Mouse (Mus musculus): ENCODE results near the gene Ier2. TPM values are rescaled to one million over a fixed set of nuclear protein-coding genes. Genes with fewer than 3 reads are reported as not detected.
A peak's percentile ranks its signal among the peaks of the same experiment; 100 is the strongest.

Gene Ier2
- polyA plus RNA-seq (2015; fragmentation: Nextera tagmentation; extraction: Ambion mirVana) = 22.5 and 25.5 TPM in 2 replicates

DNA sequence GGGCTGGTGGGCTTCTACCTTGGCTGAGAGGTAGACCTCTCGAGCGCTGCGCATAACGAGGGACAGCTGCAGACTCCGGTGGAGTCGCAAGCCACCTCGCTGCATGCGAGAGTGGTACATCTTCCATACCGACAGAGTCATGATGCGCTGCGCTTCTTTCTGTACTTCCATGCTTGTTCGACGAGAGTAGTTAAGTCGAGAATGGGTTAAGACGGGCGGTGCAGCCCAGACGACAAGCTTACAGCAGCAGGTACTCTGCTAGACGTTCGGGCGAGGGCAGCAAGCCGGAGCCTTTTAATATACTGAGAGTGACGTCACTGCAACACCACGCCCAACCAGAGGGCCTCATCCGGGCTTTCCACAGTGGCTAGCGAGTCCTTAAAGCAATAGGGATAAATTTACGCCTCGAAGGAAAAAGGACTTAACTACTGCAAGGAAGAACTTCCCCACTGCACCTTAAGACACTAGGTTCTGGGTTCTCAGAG, at the start of gene Ier2:
Gene Ier2 (minus strand): TSS at position 272 of the 485 bp plus-strand sequence.
- H3K27ac ChIP-seq (ENCODE audit: low read length) = peak within 1 kb of the TSS; percentile 90
- under 1% methylated on average over 27 of the region's 27 CpGs for WGBS
- peak; percentile 81 for ATAC-seq
- H3K4me3 ChIP-seq (replicated peaks; ENCODE audit: low read length) = peak within 1 kb of the TSS; percentile 69
- H3K9me3 ChIP-seq (ENCODE audit: control insufficient read depth, low read length) = no peaks in the 10 kb centered on the region
- peaks cover 52% of the 10 kb centered on the region for H3K4me1 ChIP-seq (replicated peaks; ENCODE audit: control insufficient read depth, insufficient read depth, low read length)
- no peaks in the 10 kb centered on the region for H3K36me3 ChIP-seq (ENCODE audit: control insufficient read depth, insufficient read depth)
- H3K9ac ChIP-seq (replicated peaks; ENCODE audit: low read depth, low read length) = peak within 1 kb of the TSS; percentile 72
- no peaks in the 10 kb centered on the region for H3K27me3 ChIP-seq (replicated peaks; ENCODE audit: control insufficient read depth, insufficient read depth, low read length)
- H3K4me2 ChIP-seq (ENCODE audit: low read length) = peak within 1 kb of the TSS; percentile 94

DNA sequence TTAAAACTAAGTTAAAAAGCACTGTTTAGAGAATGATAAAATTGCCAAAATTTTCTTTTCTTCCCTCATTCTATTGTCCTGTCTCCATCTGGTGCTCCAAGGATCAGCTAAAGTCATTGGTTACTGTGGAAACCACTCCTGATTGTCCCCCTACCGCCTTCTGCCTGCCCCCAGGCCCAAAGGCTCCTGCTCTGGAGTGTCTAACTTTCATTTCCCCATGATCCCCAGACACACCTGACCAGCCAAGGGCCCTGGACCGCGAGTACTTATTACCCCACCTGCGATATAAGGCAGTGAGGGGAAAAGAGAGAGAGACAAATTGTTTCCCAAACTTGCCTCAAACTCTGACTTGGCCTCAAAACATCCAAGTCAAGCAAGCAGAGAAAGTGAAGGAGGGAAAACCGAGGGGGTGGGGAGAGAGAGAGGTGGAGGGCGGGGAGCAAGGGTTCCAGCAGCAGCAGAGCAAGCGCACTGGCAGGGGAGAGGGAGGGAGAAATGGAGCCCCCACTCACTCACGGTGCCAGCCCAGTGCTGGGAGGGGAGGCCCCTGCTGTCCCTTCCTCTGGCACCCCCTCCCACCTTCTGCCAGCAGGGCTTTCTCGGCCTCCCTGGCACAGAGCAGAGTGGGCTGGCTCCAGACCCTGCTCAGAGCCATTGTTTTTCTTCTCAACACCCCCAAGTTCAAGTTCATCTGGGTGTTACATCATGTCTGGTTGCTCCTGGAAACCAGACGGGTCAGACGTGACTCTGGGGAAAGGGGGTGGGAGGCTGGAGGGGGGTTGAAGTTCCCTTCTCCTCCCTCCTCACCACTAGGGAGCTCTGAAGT, 49.5 kb upstream of the Ier2 start:
- WGBS = 7% methylated on average over 10 of the region's 11 CpGs
- Histone ChIP-seq H3K36me3 (ENCODE audit: control insufficient read depth, insufficient read depth) (peaks cover 3% of the 10 kb centered on the region; the same call in 1 of the 2 replicates), H3K4me3 (replicated peaks; ENCODE audit: low read length) (no peak overlapping the region), H3K4me2 (ENCODE audit: low read length) (no peak overlapping the region), H3K9ac (replicated peaks; ENCODE audit: low read depth, low read length) (peak overlapping the region; percentile 42), H3K9me3 (ENCODE audit: control insufficient read depth, low read length) (no peaks in the 10 kb centered on the region), H3K27ac (ENCODE audit: low read length) (peak overlapping the region; percentile 78), H3K27me3 (replicated peaks; ENCODE audit: control insufficient read depth, insufficient read depth, low read length) (peaks cover 3% of the 10 kb centered on the region; the same call in 1 of the 2 replicates), H3K4me1 (replicated peaks; ENCODE audit: control insufficient read depth, insufficient read depth, low read length) (peaks cover 84% of the 10 kb centered on the region)
- ATAC-seq = peak; percentile 81

DNA sequence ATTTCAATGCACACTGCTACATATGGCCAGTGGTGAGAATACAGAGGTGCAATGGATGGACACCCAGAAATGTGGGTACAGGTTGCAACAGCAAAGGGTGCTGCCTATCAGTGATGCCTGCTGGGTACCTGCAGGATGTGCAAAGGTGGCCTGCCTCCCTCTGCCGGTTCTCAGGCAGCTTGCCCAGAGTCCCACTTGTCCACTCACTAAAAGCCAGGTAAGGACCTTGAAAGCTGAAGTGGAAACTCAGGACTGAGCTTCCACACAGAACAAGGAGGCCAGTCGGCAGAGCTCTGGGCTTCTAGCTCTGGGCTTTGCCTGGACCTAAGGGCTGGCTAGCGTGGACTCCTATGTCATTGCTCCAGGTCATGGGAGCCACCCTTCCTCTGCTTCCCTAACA, 48.7 kb upstream of the Ier2 start:
- Histone ChIP-seq H3K9me3 (ENCODE audit: control insufficient read depth, low read length) (no peaks in the 10 kb centered on the region), H3K36me3 (ENCODE audit: control insufficient read depth, insufficient read depth) (peaks cover 3% of the 10 kb centered on the region; the same call in 1 of the 2 replicates), H3K4me2 (ENCODE audit: low read length) (no peak overlapping the region), H3K4me1 (replicated peaks; ENCODE audit: control insufficient read depth, insufficient read depth, low read length) (peaks cover 83% of the 10 kb centered on the region), H3K27me3 (replicated peaks; ENCODE audit: control insufficient read depth, insufficient read depth, low read length) (peaks cover 3% of the 10 kb centered on the region; the same call in 1 of the 2 replicates), H3K27ac (ENCODE audit: low read length) (peak overlapping the region; percentile 78), H3K9ac (replicated peaks; ENCODE audit: low read depth, low read length) (peak overlapping the region; percentile 42), H3K4me3 (replicated peaks; ENCODE audit: low read length) (no peak overlapping the region)
- 30% methylated on average over 3 of the region's 3 CpGs for WGBS
- no peak for ATAC-seq

DNA sequence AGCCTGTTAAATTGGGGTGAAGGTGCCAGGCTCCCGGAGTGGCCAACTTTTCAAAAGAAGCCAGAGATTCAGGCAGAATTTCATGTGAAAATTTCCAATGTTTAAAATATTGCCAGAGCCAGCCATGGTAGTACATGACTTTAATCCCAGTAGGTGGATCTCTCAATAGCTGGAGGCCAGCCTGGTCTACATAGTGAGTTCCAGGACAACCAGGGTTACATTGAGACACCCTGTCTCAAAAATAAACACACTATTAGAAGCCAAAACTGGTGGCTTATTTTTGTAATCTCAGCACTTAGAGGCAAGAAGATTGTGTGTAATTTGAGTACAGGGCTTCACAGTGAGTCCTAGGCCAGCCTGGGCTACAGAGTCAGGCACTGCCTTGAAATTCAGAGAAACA, 47.3 kb upstream of the Ier2 start:
- H3K9ac ChIP-seq (replicated peaks; ENCODE audit: low read depth, low read length) = peak overlapping the region; percentile 42; the same call in 1 of the 2 replicates
- H3K4me2 ChIP-seq (ENCODE audit: low read length) = no peak overlapping the region
- no peak for ATAC-seq
- peak overlapping the region; percentile 87 for H3K27ac ChIP-seq (ENCODE audit: low read length)
- no peaks in the 10 kb centered on the region for H3K9me3 ChIP-seq (ENCODE audit: control insufficient read depth, low read length)
- WGBS = 81% methylated on average over 1 of the region's 1 CpGs
- H3K4me3 ChIP-seq (replicated peaks; ENCODE audit: low read length) = no peak overlapping the region
- H3K36me3 ChIP-seq (ENCODE audit: control insufficient read depth, insufficient read depth) = peaks cover 3% of the 10 kb centered on the region; the same call in 1 of the 2 replicates
- H3K4me1 ChIP-seq (replicated peaks; ENCODE audit: control insufficient read depth, insufficient read depth, low read length) = peaks cover 82% of the 10 kb centered on the region
- peaks cover 5% of the 10 kb centered on the region; the same call in 1 of the 2 replicates for H3K27me3 ChIP-seq (replicated peaks; ENCODE audit: control insufficient read depth, insufficient read depth, low read length)

DNA sequence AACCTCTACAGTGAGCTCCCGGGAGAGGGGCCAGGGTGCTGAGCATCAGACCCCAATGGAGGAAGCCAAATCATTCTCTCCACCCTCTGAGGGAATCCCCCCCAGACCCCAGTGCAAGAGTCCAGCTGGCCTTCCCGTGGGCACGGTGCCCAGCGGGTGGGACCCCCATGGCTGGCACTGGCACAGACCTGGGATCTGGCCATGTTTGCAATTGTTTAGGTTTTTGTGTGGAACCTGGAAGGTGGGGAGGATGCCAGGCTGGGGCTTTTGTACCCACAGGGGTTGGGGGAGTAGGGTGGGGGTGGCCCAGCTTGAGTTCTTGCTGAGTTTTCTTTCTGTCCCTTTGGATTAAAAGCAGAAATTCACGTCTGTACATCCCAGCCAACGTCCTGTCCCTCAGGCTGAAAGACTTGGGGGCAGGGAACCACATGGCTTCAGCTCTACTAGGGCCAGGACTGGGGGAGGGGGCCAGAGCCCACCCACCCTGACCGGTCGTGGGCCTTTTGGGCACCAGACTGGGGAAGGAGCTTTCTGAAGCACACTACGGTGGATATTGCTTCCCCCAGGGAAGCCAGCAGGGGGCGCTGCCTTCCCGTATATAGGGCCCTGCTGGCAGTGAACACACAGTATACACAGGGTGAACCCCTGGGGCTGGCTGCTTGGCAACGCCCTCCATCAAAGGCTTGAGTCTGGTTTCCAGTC, 46.3 kb upstream of the Ier2 start:
- Histone ChIP-seq H3K9ac (replicated peaks; ENCODE audit: low read depth, low read length) (peak overlapping the region; percentile 72; the same call in 1 of the 2 replicates), H3K36me3 (ENCODE audit: control insufficient read depth, insufficient read depth) (peaks cover 3% of the 10 kb centered on the region; the same call in 1 of the 2 replicates), H3K9me3 (ENCODE audit: control insufficient read depth, low read length) (no peaks in the 10 kb centered on the region), H3K4me3 (replicated peaks; ENCODE audit: low read length) (no peak overlapping the region), H3K4me2 (ENCODE audit: low read length) (no peak overlapping the region; the same call in 1 of the 2 replicates), H3K4me1 (replicated peaks; ENCODE audit: control insufficient read depth, insufficient read depth, low read length) (peaks cover 80% of the 10 kb centered on the region), H3K27ac (ENCODE audit: low read length) (peak overlapping the region; percentile 87), H3K27me3 (replicated peaks; ENCODE audit: control insufficient read depth, insufficient read depth, low read length) (peaks cover 7% of the 10 kb centered on the region)
- peak; percentile 77 for ATAC-seq
- WGBS = 4% methylated on average over 12 of the region's 12 CpGs

DNA sequence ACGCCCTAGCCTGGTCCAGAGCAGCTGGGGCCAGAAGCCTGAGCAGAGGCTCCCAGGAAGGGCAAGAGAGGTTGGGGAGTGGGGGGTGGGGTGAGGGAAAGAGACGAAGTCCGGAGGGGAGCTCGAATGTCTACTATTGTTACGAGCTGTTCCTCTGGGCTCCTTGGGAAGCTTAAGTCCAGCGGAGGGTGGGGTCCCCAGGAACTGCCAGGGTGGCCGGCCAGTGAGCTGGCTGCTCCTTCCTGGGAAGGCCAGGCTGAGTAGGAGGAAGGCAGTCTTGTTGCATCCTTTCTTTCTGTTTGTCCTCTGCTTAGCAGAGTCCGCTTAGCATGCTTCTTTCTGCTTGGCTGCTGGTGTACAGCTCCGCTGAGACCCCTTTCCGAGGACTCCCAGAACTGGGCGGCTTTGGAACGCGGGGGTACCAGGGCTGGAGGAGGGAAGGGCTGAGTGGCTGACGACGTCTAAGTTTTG, 45.5 kb upstream of the Ier2 start:
- Histone ChIP-seq H3K4me2 (ENCODE audit: low read length) (peak overlapping the region; percentile 51), H3K9me3 (ENCODE audit: control insufficient read depth, low read length) (no peaks in the 10 kb centered on the region), H3K9ac (replicated peaks; ENCODE audit: low read depth, low read length) (peak overlapping the region; percentile 72), H3K4me3 (replicated peaks; ENCODE audit: low read length) (peak overlapping the region; percentile 13; the same call in 1 of the 2 replicates), H3K27me3 (replicated peaks; ENCODE audit: control insufficient read depth, insufficient read depth, low read length) (peaks cover 13% of the 10 kb centered on the region), H3K27ac (ENCODE audit: low read length) (peak overlapping the region; percentile 87), H3K4me1 (replicated peaks; ENCODE audit: control insufficient read depth, insufficient read depth, low read length) (peaks cover 78% of the 10 kb centered on the region), H3K36me3 (ENCODE audit: control insufficient read depth, insufficient read depth) (no peaks in the 10 kb centered on the region)
- 5% methylated on average over 15 of the region's 15 CpGs for WGBS
- ATAC-seq = no peak

DNA sequence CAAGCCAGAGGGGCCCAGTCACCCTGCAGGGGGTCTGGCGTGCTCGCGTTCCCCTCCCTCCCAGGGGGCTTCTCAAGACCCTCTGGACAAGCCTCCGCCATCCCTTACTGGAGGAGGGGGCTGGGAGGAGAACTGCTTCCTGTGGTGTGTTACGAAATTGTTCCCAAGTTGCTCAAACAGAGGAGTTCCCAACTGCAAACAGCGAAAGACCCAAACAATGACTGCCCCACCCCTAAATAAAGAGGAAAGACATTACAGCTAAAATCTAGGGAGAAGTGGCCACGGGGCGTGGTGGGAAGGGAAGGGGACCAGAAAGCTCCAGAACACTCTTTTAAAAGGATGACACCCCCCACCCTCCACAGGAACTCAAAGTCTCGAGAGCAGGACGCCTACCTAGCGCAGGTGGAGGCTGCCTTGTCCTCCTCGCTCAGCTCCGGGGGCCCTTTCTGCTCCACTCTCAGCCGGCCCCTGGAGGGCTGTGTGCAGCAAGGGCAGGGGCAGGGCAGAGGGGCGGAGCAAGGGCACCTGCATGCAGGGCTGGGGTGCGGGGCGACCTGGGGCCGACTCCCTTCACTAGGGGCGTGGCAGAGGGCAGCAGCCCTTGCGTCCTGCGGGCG, 44.7 kb upstream of the Ier2 start:
- H3K4me2 ChIP-seq (ENCODE audit: low read length) = peak overlapping the region; percentile 51
- H3K9me3 ChIP-seq (ENCODE audit: control insufficient read depth, low read length) = no peaks in the 10 kb centered on the region
- 17% methylated on average over 22 of the region's 22 CpGs for WGBS
- peaks cover 76% of the 10 kb centered on the region for H3K4me1 ChIP-seq (replicated peaks; ENCODE audit: control insufficient read depth, insufficient read depth, low read length)
- peak overlapping the region; percentile 32 for H3K4me3 ChIP-seq (replicated peaks; ENCODE audit: low read length)
- no peak for ATAC-seq
- peaks cover 20% of the 10 kb centered on the region for H3K27me3 ChIP-seq (replicated peaks; ENCODE audit: control insufficient read depth, insufficient read depth, low read length)
- peak overlapping the region; percentile 87 for H3K27ac ChIP-seq (ENCODE audit: low read length)
- H3K9ac ChIP-seq (replicated peaks; ENCODE audit: low read depth, low read length) = peak overlapping the region; percentile 72
- no peaks in the 10 kb centered on the region for H3K36me3 ChIP-seq (ENCODE audit: control insufficient read depth, insufficient read depth)

DNA sequence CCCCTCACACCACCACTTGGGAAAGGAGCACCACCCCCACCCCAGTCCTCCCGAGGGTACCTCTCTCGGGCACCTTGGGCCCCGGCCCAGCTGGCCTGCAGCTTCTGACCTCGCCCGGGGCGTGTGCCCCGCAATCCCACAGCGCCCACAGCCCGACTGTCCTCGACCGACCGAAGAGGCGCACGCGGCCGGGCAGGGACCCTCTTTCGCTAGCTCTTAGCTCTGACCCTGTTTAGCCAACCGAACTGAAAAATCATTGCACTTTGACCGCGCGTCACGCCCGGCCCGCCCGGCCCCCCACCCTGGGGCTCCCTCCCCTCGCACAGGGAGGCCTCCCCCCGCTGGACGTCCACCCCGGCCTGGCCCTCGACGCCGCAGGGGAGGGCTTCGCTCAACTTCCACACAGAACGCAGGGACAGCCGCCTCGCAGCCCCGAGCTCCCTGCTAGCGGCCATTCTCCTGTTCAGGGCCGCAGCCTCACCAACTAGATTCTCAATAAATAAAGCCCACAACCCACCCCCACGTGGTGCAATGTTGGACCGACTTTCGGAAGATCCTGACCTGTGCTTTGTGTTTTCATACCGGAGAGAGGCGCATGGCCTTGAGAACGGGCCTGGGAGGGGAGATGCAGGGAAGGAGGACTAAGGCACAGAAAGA, 44.1 kb upstream of the Ier2 start:
- Histone ChIP-seq H3K27me3 (replicated peaks; ENCODE audit: control insufficient read depth, insufficient read depth, low read length) (peaks cover 26% of the 10 kb centered on the region), H3K4me1 (replicated peaks; ENCODE audit: control insufficient read depth, insufficient read depth, low read length) (peaks cover 70% of the 10 kb centered on the region)
- WGBS = 6% methylated on average over 42 of the region's 45 CpGs

More for the DNA sequence above, 44.1 kb upstream of the Ier2 start:
- H3K36me3 ChIP-seq (ENCODE audit: control insufficient read depth, insufficient read depth) = no peaks in the 10 kb centered on the region
- ATAC-seq = no peak
- H3K9me3 ChIP-seq (ENCODE audit: control insufficient read depth, low read length) = no peaks in the 10 kb centered on the region
- H3K4me2 ChIP-seq (ENCODE audit: low read length) = peak overlapping the region; percentile 51
- H3K4me3 ChIP-seq (replicated peaks; ENCODE audit: low read length) = peak overlapping the region; percentile 32
- peak overlapping the region; percentile 87 for H3K27ac ChIP-seq (ENCODE audit: low read length)
- H3K9ac ChIP-seq (replicated peaks; ENCODE audit: low read depth, low read length) = peak overlapping the region; percentile 72

All from forebrain, embryonic 16.5 days (tissue).